Mouse (Mus musculus): ENCODE data around the gene Rps6kb1. TPM values are rescaled to one million over a fixed set of nuclear protein-coding genes. Genes with fewer than 3 reads are reported as not detected.
"Not testable (repeated sequence)": the region's sequence is repeated elsewhere in the genome, so short reads cannot be mapped to it uniquely, and the experiment has no call there.

The Rps6kb1 gene
- polyA plus RNA-seq, 1 experiment, result 3.9 TPM

- WGBS, result 9% methylated on average over 8 of the region's 8 CpGs
Measured at GRCm38 (mm10) chr11:86464275-86464674, 80.3 kb downstream of the Rps6kb1 start.

GRCm38 (mm10) chr11:86462579-86462978 lies 82.0 kb downstream of the Rps6kb1 start:
- no peak overlapping the region for H3K4me3 ChIP-seq (ENCODE audit: low read depth, low read length)

More at GRCm38 (mm10) chr11:86464275-86464674, 80.3 kb downstream of the Rps6kb1 start:
- not testable (repeated sequence) for H3K4me1 ChIP-seq (ENCODE audit: control insufficient read depth, insufficient read depth, insufficient read length, low read length); H3K27me3 ChIP-seq (ENCODE audit: control insufficient read depth, insufficient read depth, low read length); H3K36me3 ChIP-seq (ENCODE audit: control insufficient read depth, insufficient read depth, low read length); H3K27ac ChIP-seq (ENCODE audit: insufficient read depth, low read depth, low read length); H3K4me3 ChIP-seq (ENCODE audit: low read depth, low read length)
- peak; percentile 55; the same call in 1 of the 2 replicates for TF ChIP-seq CTCF (IDR thresholded peaks at IDR 0.05; ENCODE audit: extremely low read depth, insufficient read length, insufficient replicate concordance, low read depth, low read length)

DNA sequence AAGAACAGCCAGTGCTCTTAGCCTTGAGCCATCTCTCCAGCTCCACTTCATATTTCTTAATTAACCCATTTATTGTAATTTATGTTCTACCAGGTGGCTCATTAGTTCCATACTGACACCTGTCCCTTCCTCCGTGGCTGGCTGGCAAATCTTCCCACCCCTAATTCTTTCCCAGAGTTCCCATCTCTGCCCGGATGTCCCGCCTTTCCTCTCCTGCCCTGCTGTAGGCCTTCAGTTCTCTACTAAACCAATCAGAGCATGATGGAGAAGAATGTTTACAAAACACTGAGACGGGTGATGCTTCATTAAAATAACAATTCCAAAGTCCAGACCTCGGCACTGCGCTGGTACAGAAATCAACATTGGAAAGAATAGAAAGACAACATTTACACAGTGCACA lies 85.7 kb downstream of the Rps6kb1 start:
- TF ChIP-seq POLR2A (IDR thresholded peaks at IDR 0.05; ENCODE audit: low read depth, low read length) (no peak), CTCF (IDR thresholded peaks at IDR 0.05; ENCODE audit: extremely low read depth, insufficient read length, insufficient replicate concordance, low read depth, low read length) (no peak)
- no peak overlapping the region for H3K4me3 ChIP-seq (ENCODE audit: low read depth, low read length)
- no peaks in the 10 kb centered on the region for H3K27me3 ChIP-seq (ENCODE audit: control insufficient read depth, insufficient read depth, low read length)
- H3K4me1 ChIP-seq (ENCODE audit: control insufficient read depth, insufficient read depth, insufficient read length, low read length), result no peaks in the 10 kb centered on the region
- WGBS, result 83% methylated on average over 6 of the region's 6 CpGs
- H3K36me3 ChIP-seq (ENCODE audit: control insufficient read depth, insufficient read depth, low read length), result no peaks in the 10 kb centered on the region
- no peak overlapping the region for H3K27ac ChIP-seq (ENCODE audit: insufficient read depth, low read depth, low read length)

More at GRCm38 (mm10) chr11:86462579-86462978, 82.0 kb downstream of the Rps6kb1 start:
- H3K27me3 ChIP-seq (ENCODE audit: control insufficient read depth, insufficient read depth, low read length), result no peaks in the 10 kb centered on the region
- TF ChIP-seq POLR2A (IDR thresholded peaks at IDR 0.05; ENCODE audit: low read depth, low read length) (no peak), CTCF (IDR thresholded peaks at IDR 0.05; ENCODE audit: extremely low read depth, insufficient read length, insufficient replicate concordance, low read depth, low read length) (no peak)
- H3K36me3 ChIP-seq (ENCODE audit: control insufficient read depth, insufficient read depth, low read length), result no peaks in the 10 kb centered on the region
- no peaks in the 10 kb centered on the region for H3K4me1 ChIP-seq (ENCODE audit: control insufficient read depth, insufficient read depth, insufficient read length, low read length)
- no peak overlapping the region for H3K27ac ChIP-seq (ENCODE audit: insufficient read depth, low read depth, low read length)

- TF ChIP-seq POLR2A (IDR thresholded peaks at IDR 0.05; ENCODE audit: low read depth, low read length), result no peak
- no peaks in the 10 kb centered on the region for H3K36me3 ChIP-seq (ENCODE audit: control insufficient read depth, insufficient read depth, low read length)
- 86% methylated on average over 6 of the region's 6 CpGs for WGBS
- no peak overlapping the region for H3K27ac ChIP-seq (ENCODE audit: insufficient read depth, low read depth, low read length)
- H3K4me1 ChIP-seq (ENCODE audit: control insufficient read depth, insufficient read depth, insufficient read length, low read length), result no peaks in the 10 kb centered on the region
- H3K27me3 ChIP-seq (ENCODE audit: control insufficient read depth, insufficient read depth, low read length), result no peaks in the 10 kb centered on the region
- H3K4me3 ChIP-seq (ENCODE audit: low read depth, low read length), result no peak overlapping the region
Measured at GRCm38 (mm10) chr11:86457545-86457944, 87.1 kb downstream of the Rps6kb1 start.

DNA sequence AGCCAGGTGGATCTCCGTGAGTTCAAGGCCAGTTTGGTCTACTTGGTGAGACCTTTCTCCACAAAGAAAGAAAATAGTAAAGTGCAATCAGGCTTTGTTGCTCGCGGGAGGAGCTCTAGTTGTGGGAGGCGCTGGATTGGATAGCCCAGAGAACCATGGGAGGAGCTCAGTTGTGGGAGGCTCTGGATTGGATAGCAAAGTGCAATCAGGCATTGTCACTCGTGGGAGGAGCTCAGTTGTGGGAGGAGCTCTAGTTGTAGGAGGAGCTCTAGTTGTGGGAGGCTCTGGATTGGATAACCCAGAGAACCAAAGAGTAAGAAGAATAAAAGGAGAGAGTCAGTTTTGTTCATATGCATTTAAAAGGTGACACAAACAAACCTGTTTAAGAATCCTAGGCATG lies 90.6 kb downstream of the Rps6kb1 start:
- no peaks in the 10 kb centered on the region for H3K36me3 ChIP-seq (ENCODE audit: control insufficient read depth, insufficient read depth, low read length)
- H3K27me3 ChIP-seq (ENCODE audit: control insufficient read depth, insufficient read depth, low read length), result no peaks in the 10 kb centered on the region
- TF ChIP-seq POLR2A (IDR thresholded peaks at IDR 0.05; ENCODE audit: low read depth, low read length) (no peak), CTCF (IDR thresholded peaks at IDR 0.05; ENCODE audit: extremely low read depth, insufficient read length, insufficient replicate concordance, low read depth, low read length) (no peak)
- no peaks in the 10 kb centered on the region for H3K4me1 ChIP-seq (ENCODE audit: control insufficient read depth, insufficient read depth, insufficient read length, low read length)
- H3K27ac ChIP-seq (ENCODE audit: insufficient read depth, low read depth, low read length), result no peak overlapping the region
- WGBS, result 89% methylated on average over 5 of the region's 5 CpGs
- H3K4me3 ChIP-seq (ENCODE audit: low read depth, low read length), result no peak overlapping the region

Other genes starting within 250 kb of the Rps6kb1 start
- gene Med13, start 187.2 kb downstream of the Rps6kb1 start, polyA plus RNA-seq (2012; rRNA removed), result 5.8 and 21.8 TPM in 2 replicates
- gene Rnft1, start 60.1 kb downstream of the Rps6kb1 start, polyA plus RNA-seq (2012; rRNA removed), result 1.1 TPM in 2 replicates
- 0.93 and 1.2 TPM in 2 replicates for gene Tubd1, start 186 bp upstream of the Rps6kb1 start, polyA plus RNA-seq (2012; rRNA removed)
- gene Vmp1, start 139.0 kb upstream of the Rps6kb1 start, polyA plus RNA-seq (2012; rRNA removed), result 22.1 and 38.8 TPM in 2 replicates
- 0.90 and 1.5 TPM in 2 replicates for gene Ptrh2, start 139.2 kb upstream of the Rps6kb1 start, polyA plus RNA-seq (2012; rRNA removed)
- gene Cltc, start 212.8 kb upstream of the Rps6kb1 start, polyA plus RNA-seq (2012; rRNA removed), result 27.0 and 74.8 TPM in 2 replicates

Data from small intestine, adult 2 months (tissue).